In genomic region chr7:145299562-145300320, GRCm38 (mm10) we compare ENCODE assay signal across 11 mouse cellular contexts. TPM values are rescaled to one million over a fixed set of nuclear protein-coding genes. Genes with fewer than 3 reads are reported as not detected.
A peak's percentile ranks its signal among the peaks of the same experiment; 100 is the strongest.
DNase-seq lines count a peak whose midpoint lies in the region; ATAC-seq lines count a peak whose summit lies in the region.
"Had no signal": no experiment of that assay in that cellular context is flagged by ENCODE, and none has a peak within 500 bp of the region (broad histone marks: within the 10 kb centered on the region; RNA-seq: fewer than 3 reads in every experiment).

No protein-coding gene starts in this region.

- no peak overlapping the region for H3K4me3 ChIP-seq in kidney, embryonic 15.5 days (replicated peaks)
- no peak overlapping the region for H3K4me3 ChIP-seq in forebrain, embryonic 16.5 days (replicated peaks; ENCODE audit: low read length)

- DNase-seq in kidney, adult 11 months: no peak
- peak; percentile 93 for DNase-seq in cerebellum, adult 11-12 months
- DNase-seq in gastrocnemius, postnatal 25 days: peak; percentile 68
- peak; percentile 61 for DNase-seq in lung, postnatal 36 days
- no peak for DNase-seq in spleen, adult 12 weeks (ENCODE audit: low spot score)
- DNase-seq in layer of hippocampus, adult 11-12 months (ENCODE audit: low spot score): no peak

- 0 out of 2 replicates have a peak overlapping the region, but pooled peaks have one; percentile 43 for H3K27ac ChIP-seq in kidney, embryonic 15.5 days
- H3K27ac ChIP-seq in forebrain, embryonic 16.5 days (ENCODE audit: low read length): no peak overlapping the region

- WGBS in kidney, embryonic 15.5 days: 59% methylated on average over 7 of the region's 7 CpGs
- WGBS in forebrain, embryonic 16.5 days: 76% methylated on average over 7 of the region's 7 CpGs

- H3K36me3 ChIP-seq in kidney, embryonic 15.5 days: no peaks in the 10 kb centered on the region
- H3K36me3 ChIP-seq in forebrain, embryonic 16.5 days (ENCODE audit: control insufficient read depth, insufficient read depth): no peaks in the 10 kb centered on the region

- no peaks in the 10 kb centered on the region for H3K27me3 ChIP-seq in kidney, embryonic 15.5 days
- no peaks in the 10 kb centered on the region for H3K27me3 ChIP-seq in forebrain, embryonic 16.5 days (replicated peaks; ENCODE audit: control insufficient read depth, insufficient read depth, low read length)

- H3K4me2 ChIP-seq in kidney, embryonic 15.5 days: no peak overlapping the region
- H3K4me2 ChIP-seq in forebrain, embryonic 16.5 days (ENCODE audit: low read length): no peak overlapping the region

- H3K9me3 ChIP-seq in kidney, embryonic 15.5 days (replicated peaks): no peaks in the 10 kb centered on the region
- H3K9me3 ChIP-seq in forebrain, embryonic 16.5 days (ENCODE audit: control insufficient read depth, low read length): no peaks in the 10 kb centered on the region

- ATAC-seq in kidney, embryonic 15.5 days (replicated peaks; ENCODE audit: low FRiP score): no peak
- no peak for ATAC-seq in forebrain, embryonic 16.5 days

- peaks cover 31% of the 10 kb centered on the region for H3K4me1 ChIP-seq in kidney, embryonic 15.5 days
- 0 out of 2 replicates have a peak, but pooled peaks cover 6% of the 10 kb centered on the region for H3K4me1 ChIP-seq in forebrain, embryonic 16.5 days (replicated peaks; ENCODE audit: control insufficient read depth, insufficient read depth, low read length)

- H3K9ac ChIP-seq in kidney, embryonic 15.5 days: no peak overlapping the region
- H3K9ac ChIP-seq in forebrain, embryonic 16.5 days (replicated peaks; ENCODE audit: low read depth, low read length): no peak overlapping the region

RNA-seq across cellular contexts. Expression of gene Mrgprf, which starts 0.9 kb away (rescaled TPM):
- polyA plus RNA-seq in kidney, embryonic 15.5 days (2015; fragmentation: Nextera tagmentation; extraction: Ambion mirVana): 2.5 and 3.7 TPM in 2 replicates
- 1 to 10 TPM; 2.7 to 3.3 TPM for total RNA-seq in gastrocnemius, postnatal 25 days (2021)
- 2.9 and 3.3 TPM in 2 replicates for polyA plus RNA-seq in forebrain, embryonic 16.5 days (2015; fragmentation: Nextera tagmentation; extraction: Ambion mirVana)
- total RNA-seq: common myeloid progenitor, adult 5-6 weeks had no signal
- polyA plus RNA-seq: neural tube, embryonic 11.5 days had no signal

RNA-seq across cellular contexts. Expression of gene Mrgprd, which starts 14.9 kb away (rescaled TPM):
- polyA plus RNA-seq in kidney, embryonic 15.5 days (2015; fragmentation: Nextera tagmentation; extraction: Ambion mirVana): not detected in 2 replicates
- not detected for total RNA-seq in gastrocnemius, postnatal 25 days (2021)
- not detected in 2 replicates for polyA plus RNA-seq in forebrain, embryonic 16.5 days (2015; fragmentation: Nextera tagmentation; extraction: Ambion mirVana)
- total RNA-seq: common myeloid progenitor, adult 5-6 weeks had no signal
- polyA plus RNA-seq: large intestine, adult 2 months; neural tube, embryonic 11.5 days had no signal

RNA-seq across cellular contexts. Expression of gene Tpcn2, which starts 15.9 kb away (rescaled TPM):
- 8.8 and 9.7 TPM in 2 replicates for polyA plus RNA-seq in kidney, embryonic 15.5 days (2015; fragmentation: Nextera tagmentation; extraction: Ambion mirVana)
- 1 to 10 TPM; 2.1 to 2.4 TPM for total RNA-seq in gastrocnemius, postnatal 25 days (2021)
- 2.5 and 3.9 TPM in 2 replicates for polyA plus RNA-seq in forebrain, embryonic 16.5 days (2015; fragmentation: Nextera tagmentation; extraction: Ambion mirVana)

Comparison
In these comparisons a context has a peak if more than half of its experiments do, and no peak if none do; other contexts are left out.
1. DNase-seq: peak in cerebellum, adult 11-12 months (single experiment), gastrocnemius, postnatal 25 days (single experiment) and lung, postnatal 36 days (single experiment); none in kidney, adult 11 months (single experiment), spleen, adult 12 weeks (single experiment) and layer of hippocampus, adult 11-12 months (single experiment).